Mouse (Mus musculus) heart, postnatal 25 days (tissue): ENCODE measurements around the gene Ahdc1. TPM values are rescaled to one million over a fixed set of nuclear protein-coding genes. Genes with fewer than 3 reads are reported as not detected.
A peak's percentile ranks its signal among the peaks of the same experiment; 100 is the strongest.
"Not testable (repeated sequence)": the region's sequence is repeated elsewhere in the genome, so short reads cannot be mapped to it uniquely, and the experiment has no call there.

Experiments
- DNase-seq: peaks from one replicate; pipeline ENCODE4 v3.0.0; 2022; ENCODE audit warnings: low spot score
- intact Hi-C: fragments of 180-260 bp; cut with DNase I; formaldehyde crosslinking; loops from one replicate; pipeline ENCODE4 v1.15.1; 2025
- total RNA-seq, 2 experiments: library from RNA; stranded (reverse); gene quantifications; 2 replicates each; pipeline ENCODE4 v1.2.3; 2021

Gene Ahdc1
- total RNA-seq, 2 experiments from 2014 or later, result 43.2 to 50.4 TPM

DNA sequence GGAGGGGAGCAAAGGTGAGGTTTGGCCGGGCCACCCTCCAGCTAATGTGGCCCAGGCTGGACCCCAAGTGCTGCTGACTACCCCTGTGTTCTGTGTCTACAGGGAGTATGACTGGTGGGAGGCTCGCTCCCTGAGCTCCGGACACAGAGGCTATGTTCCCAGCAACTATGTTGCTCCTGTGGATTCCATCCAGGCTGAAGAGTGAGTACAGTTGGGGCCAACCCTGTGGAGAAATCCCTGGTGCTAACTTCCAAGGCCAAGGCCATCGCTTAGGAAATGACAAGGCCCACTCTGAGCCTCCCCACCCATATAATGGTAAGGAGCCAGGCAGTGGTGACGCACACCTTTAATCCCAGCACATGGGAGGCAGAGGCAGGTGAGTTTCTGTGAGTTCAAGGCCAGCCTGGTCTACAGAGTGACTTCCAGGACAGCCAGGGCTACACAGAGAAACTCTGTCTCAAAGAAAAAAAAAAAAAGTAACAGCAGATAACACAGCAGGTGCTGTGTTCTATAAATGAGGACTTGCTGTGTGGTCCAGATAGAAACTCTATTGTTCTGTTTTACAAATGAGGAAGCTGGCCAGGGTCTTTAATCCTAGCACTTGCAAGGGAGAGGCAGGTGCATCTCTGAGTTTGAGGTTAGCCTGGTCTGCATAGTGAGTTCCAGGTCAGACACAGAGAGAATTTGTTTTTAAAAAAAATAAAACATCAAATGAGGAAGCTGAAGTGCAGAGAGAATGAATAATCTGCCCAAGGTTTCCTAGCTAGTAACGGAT, 22.3 kb upstream of the Ahdc1 start:
- DNase-seq, result no peak
- intact Hi-C loops, result no loop called here

DNA sequence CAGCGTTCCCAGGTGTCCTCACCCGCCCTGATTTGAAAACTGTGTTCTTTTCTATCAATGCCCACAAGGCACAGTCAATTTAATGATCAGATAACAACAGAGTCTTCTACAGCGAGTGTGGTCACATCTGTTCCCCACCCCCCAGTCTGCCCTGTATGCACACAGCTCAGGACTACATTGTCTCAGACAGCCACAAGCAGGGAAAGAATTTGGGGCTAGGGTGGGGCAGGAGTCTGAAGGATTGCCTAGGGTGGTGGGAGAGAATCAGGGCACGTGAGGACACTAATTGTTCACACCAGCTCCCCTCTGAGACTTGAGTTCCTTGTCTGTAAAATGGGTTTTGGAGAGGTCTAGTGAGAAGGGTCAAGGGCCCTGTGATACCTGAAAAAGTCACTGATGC, 17.5 kb upstream of the Ahdc1 start:
- DNase-seq, result no peak
- intact Hi-C loops, result no loop called here

DNA sequence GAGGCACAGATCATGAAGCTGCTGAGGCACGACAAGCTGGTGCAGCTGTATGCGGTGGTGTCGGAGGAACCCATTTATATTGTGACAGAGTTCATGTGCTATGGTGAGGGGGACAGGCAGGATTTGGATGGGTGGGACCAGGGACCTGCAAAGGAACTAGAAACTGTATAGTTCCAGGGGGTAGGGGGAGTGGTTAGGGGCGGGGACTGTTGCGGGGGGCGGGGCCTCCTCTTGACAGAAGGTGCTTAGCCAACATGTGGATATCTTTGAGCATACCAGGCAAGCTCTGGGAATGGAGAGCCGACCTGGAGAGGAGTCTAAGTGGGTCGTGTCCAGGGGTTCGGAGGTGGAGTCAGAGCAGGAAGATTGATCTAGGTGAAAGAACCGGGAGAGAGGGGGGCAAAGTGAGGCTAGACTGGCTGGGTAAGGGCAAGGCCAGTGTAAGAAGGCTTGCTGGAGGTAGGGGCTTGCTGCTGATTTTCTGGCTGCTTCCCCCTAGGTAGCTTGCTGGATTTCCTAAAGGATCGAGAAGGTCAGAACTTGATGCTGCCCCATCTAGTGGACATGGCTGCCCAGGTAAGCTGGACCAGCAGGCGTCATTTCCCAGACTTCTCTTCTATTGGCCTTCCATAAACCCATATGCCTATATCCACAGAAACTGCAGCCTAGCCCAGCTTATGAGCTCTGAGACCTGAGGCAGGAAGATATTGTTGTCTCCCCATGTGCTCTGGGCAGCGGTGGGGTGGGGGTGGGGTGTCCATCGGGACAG, 13.4 kb upstream of the Ahdc1 start:
- DNase-seq, result no peak
- intact Hi-C loops, result no loop called here

DNA sequence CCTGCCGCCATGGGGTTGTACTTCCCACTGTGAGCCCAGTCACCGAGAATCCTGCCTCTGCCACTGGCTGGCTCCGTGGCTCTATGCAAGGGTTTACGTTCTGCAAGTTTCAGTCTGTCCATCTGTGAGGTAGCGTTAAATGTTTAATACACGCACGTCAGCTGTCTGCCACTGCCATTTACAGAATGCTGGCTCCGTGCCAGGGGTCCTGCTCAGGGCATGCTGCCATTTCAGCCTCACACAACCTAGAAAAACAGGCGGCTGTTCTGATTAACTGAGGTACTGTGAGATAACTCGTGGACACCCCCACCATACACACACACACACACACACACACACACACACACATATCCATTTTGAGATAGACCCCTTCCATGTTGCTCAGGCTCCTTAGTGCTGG, 8.2 kb upstream of the Ahdc1 start:
- DNase-seq, result no peak
- intact Hi-C loops, result loop anchor here (10.0 kb wide), 1 partner anchor 442 kb away; no protein-coding TSS in a partner anchor

DNA sequence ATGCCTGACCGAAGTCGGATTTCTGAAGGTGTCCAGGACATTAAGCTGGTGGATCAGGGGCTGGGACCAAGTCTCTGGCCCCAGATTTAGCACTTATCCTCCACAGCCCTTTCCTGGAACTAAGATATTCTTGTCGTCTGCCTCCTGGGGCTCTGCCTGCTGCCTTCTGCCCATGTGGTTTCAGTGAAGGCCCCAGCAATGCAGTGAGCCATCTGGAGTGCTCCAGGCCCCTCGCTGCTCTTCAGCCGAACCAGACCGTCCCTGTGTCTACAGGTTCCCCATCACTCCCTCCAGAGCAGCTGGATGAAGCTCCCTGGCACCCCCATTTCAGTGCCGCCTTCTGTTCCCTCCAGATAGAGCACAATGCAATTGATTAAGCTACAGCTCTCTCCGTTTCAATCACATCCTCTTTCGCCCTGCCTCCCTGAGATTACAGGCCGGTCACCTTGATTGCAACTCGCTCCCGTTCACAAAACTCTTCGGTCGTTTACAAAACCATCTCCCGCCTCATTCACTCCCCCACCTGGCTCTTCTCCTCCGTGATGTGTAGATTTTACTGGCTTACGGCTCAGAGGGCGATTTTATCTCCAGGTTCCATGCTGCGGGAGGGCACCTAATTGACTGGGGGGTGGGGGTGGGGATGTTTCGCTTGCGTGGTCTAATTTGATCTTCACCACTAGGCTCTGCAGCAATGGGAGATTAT, 7.6 kb upstream of the Ahdc1 start:
- intact Hi-C loops, result loop anchor here (10.0 kb wide), 1 partner anchor 441 kb away; no protein-coding TSS in a partner anchor
- DNase-seq, result no peak

DNA sequence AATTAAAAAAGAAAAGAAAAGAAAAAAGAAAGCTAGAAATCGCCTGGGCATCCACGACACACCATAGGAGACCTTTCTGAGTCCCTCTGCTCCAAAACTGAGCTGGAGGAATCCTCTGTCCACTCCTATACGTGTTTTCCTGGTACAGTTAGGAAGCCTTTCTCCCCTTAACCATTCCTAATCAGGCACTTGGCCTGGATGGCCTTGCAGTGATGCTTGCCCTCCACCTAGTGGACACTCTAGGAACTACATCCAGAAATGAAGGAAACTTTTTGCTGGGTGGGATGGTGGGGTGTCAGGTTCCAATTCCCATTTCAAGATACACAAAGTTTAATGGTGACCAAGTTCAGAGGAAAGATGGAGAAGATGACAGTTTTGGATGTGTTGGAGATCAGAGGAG, 5.8 kb upstream of the Ahdc1 start:
- DNase-seq, result no peak
- intact Hi-C loops, result loop anchor here (1.0 to 10.0 kb wide), 2 partner anchors 60 to 440 kb away; no protein-coding TSS in a partner anchor

DNA sequence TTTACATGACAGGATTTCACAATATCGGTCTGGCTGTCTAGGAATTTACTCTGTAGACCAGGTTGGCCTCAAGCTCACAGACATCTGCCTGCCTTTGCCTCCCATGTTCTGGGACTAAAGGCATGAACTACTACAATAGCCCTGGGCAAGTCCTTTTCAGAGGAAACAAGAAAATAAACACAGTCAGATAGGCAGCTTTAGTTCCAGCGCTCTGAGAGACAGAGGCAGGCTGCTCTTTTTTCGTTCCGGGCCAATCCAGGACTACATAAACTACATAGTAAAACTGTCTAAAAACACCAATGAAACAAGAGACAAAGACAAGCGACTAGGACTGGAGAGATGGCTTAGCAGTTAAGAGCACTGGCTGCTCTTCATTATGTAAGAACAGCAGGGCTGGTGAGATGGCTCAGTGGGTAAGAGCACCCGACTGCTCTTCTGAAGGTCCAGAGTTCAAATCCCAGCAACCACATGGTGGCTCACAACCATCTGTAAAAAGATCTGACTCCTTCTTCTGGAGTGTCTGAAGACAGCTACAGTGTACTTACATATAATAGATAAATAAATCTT, 5.1 kb upstream of the Ahdc1 start:
- DNase-seq, result not testable (repeated sequence)
- intact Hi-C loops, result loop anchor here (1.0 to 10.0 kb wide), 2 partner anchors 61 to 439 kb away; no protein-coding TSS in a partner anchor

DNA sequence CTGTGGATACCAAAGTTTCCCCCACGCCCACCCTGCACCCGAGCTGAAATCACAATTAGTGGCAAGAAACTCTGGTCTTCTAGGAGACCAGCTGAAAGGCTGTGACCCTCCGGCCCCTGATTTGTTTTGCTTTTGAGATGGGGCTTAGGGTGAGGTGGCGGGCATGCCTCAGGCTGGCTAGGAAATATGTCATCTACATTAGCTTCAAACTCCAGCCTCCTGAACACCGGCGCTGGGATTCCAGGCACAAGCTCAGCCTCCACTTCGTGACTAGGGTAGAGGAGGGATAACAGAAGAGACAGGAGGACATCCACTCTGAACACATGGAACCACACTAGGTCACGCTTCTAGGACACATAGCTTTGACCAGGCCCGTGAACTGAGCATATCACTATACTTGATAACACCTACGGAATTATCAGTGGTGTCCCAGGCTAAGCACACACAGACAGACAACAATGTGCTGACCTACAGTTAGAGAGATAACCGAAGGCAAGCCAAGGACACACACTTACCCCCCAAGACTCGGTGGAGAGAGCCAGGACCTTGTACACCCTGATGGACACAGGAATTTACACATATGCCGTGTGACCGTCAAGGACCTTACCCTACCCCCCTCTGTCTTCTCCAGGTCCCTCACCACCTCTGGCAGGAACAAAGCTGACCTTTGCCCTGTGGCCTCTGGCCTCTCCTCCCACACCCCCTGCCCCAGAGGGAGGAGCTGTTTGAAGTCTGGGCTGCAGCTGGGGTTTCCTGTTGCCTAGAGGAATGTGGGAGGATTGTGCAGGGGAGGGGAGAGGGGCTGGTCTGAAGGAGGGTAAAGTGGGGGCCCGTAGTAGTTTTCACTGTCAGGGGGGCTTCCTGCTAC, 3.3 kb upstream of the Ahdc1 start:
- intact Hi-C loops, result loop anchor here (10.0 kb wide), 1 partner anchor 437 kb away; no protein-coding TSS in a partner anchor
- no peak for DNase-seq

DNA sequence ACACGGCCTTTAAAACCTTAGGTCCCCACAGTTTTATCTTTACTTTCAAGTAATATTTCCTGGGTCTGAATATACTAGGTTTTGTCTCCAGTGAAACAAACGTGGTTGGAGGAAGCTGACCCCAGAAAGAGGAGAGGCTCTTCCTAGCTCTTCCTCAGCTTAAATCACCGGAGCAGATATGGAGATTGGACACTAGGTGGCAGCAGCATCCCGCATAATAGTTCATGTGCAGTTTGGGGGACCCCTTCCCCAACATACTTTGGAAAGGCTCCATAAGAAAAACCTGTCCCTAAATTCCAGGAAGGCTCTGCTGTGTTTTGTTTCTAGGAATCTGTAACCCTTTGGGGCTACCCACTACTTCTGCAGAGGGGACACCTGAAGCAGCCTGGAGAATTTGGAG, 1.9 kb upstream of the Ahdc1 start:
- DNase-seq, result no peak
- intact Hi-C loops, result loop anchor here (1.0 to 10.0 kb wide), 2 partner anchors 292 to 436 kb away; no protein-coding TSS in a partner anchor

DNA sequence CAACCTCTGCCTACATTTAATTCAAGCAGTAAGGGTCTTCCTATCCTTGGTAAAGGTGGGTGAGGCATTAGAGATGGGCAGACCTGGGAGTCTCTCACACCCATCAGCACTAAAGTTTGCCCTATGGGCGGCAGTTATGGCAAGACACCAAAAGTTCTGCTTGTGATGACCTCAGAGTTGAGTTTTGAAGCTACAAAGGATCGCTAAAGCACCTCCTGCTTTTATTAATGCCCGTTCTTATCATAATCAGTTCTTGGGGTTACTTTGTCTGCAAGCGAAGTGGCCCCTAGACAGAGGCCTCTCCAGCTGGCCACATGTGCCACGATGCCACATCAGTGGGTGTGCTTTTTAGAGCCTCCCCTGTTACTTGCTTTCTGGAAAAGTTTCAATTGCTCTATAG, 1.4 kb upstream of the Ahdc1 start:
- intact Hi-C loops, result loop anchor here (1.0 to 10.0 kb wide), 5 partner anchors 98 to 435 kb away; partner anchors contain the start of gene Wasf2
- DNase-seq, result no peak

DNA sequence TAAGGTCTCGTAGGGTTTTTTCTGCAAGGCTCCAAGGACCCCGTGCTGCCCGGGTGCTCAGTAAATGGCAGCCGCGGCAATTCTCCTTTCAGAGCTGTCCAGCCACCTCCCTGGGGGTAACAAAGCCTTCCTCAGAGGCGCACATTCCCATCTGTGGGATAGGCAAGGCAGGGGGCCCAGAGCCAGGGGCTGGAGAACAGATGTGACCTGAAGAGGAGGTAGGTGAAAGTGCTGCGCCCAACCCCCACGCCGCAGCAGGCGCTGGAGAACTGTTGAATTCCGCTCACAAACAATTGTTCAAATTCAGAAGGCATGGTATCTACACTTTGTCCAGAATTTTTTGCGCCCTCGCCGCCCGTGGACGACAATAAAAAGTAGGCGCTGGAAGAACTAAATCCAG, 449 bp upstream of the Ahdc1 start:
- intact Hi-C loops, result loop anchor here (2.0 to 5.0 kb wide), 3 partner anchors 97 to 204 kb away; partner anchors contain the start of gene Wasf2
- DNase-seq, result no peak

DNA sequence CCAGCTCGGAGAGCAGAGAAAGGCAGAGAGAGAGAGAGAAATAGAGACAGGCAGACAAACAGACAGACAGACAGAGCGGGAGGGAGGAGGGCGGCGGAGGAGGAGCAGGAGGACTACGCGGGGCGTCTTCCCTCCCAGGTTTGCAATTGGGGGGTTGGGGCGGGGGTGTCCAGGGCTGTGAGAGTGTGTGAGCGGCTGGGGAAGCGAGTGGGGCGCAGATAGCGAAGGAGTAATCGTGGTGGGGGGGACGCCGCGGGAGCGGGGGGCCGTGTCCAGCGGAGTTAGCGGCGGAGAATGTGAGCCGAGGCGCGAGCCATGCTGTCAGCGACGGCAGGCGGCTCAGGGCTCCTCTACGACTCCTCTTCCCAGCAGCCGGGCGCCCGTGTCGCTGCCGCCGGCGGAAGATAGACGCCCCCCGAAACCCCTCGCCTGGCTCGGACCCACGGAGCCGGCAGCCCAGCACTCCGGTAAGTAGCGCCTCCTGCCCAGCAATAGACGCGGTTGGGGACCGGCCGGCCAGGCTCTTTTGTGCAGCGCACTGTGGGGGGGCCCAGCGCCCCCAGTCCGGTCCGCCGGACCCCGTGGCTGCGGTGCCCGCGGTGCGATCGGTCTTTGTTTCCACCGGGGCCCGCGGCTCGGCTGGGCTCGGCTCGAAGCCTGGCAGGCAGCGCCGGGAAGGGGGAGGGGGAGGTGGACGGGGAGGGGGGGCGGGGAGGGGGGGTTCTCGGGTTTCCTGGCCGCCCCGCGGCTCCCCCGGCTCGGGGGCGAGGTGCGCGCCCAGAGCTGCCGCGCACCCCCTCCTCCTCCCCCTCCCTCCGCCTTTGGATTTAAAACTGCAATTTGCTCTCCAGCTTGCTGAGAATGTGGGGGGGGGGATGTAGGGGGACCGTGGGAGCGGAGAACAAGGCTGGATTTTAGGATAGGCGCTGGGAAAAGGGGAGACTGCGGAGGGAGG, 1.0 kb downstream of the Ahdc1 start:
- intact Hi-C loops, result loop anchor here (1.0 to 5.0 kb wide), 4 partner anchors 44 to 203 kb away; partner anchors contain the start of gene Wasf2
- DNase-seq, result peak; percentile 36

DNA sequence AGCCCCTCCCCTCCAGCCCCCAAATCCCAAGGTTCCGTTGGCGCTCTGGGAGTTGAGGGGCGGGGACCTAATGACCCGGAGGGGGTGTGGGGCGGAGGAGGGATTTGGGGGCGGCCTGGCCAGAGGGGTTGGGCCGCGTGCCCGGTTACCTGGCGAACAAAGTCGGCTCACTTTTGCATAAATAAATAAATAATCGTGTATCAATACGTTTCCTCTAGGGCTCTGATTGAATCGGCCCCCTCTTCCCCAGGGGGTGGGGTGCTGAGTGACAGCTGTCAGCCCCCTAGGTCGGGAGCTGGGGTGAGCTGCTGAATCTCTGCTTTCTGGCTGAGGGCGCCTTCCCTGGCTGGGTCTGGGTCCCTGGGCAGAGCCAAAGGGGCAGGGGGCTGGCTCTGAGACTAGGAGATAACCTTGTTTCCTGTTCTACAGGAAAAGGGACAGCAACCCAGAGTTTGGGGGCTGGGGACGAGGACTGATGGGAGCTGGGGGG, 1.8 kb downstream of the Ahdc1 start:
- intact Hi-C loops, result loop anchor here (1.0 to 5.0 kb wide), 4 partner anchors 24 to 119 kb away; partner anchors contain the start of gene Wasf2
- peak; percentile 42 for DNase-seq

DNA sequence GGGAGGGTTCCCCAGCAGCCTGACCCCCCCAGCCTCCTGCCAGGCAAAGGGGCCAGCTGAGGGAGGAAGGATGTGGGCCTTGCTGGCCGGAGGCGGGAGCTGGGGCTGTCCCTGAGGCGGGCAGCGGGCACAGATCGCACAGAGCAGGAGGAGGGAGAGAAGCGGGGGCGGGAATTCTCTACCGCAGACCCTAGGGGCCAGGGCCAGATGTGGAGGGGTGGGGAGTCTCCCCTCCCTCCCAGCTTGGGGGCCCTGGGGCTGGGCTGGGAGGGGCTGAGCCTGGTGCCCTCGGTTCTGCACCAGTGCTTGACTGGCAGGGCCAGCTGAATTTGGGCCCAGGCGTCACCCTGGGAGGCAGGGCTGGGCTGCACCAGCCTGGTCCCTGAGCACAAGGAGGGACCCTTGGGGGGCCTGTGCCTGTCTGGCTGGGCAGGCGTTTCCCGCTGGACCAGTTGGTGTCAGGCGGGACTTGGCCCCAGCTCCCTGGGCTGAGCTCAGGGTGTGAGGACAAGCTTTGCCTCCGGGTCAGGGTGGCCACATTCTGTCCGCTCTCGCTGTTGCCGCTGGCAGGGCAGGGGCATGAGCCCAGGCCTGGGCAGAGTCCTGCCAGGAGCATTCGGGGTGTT, 2.3 kb downstream of the Ahdc1 start:
- DNase-seq, result peak; percentile 63
- intact Hi-C loops, result loop anchor here (1.0 to 5.0 kb wide), 3 partner anchors 24 to 119 kb away; partner anchors contain the start of gene Wasf2

DNA sequence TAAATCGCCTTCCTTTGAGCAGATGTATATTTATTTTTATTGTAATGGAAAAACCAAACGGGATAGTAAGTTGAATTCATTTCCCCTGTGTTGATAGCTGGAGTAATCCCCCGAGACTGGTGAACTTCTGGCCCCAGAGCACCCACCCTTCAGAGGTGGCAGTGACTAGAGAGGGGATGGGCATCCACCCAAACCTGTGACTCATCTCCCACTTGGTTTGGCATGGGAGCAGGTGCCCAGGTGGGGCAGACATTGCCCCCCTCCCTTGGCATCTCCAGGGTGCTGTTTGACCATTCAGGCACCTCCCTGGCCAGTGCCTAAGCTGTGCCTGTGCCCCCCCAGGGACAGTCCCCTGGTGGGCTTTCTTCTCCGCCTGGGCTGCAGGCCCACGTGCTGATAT, 3.0 kb downstream of the Ahdc1 start:
- DNase-seq, result no peak
- intact Hi-C loops, result loop anchor here (5.0 kb wide), 2 partner anchors 93 to 118 kb away; partner anchors contain the start of gene Wasf2

DNA sequence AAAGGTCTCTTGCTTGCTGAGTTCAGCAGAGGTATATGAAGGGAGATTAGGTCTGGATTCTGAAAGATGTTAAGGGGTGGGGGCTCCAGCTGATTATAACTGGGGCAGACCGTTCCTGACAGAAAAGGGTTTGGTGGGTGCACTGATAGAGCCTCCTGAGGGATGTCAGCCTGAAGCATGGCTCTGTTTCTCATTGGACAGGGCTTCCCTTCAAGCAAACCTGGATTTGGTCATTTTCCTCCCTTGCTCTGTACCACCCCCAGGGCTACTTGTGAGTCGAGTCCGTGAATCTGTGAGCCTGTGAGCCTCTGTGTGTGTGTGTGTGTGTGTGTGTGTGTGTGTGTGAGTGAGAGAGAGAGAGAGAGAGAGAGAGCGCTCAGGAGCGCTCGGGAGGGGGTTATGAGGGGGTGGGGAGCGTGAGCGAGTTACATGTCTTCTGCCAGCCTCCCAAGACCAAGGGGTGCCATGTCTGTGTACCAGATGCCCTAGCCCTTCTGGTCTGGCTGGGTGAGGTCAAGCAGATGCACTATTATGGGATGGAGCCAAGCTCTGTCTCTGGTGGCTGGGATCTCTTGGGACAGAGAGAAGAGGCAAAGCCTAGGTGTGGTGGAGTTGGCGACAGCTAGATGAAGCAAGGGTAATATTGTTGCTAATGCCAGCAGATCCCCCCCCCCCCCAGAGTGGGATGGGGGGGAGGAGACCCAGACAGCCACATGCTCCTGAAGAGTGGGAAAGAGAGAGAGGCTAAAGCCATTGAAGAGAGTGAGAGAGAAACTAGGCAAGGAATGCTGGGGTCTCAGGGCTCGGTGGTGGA, 4.0 kb downstream of the Ahdc1 start:
- DNase-seq, result no peak
- intact Hi-C loops, result loop anchor here (5.0 kb wide), 2 partner anchors 92 to 117 kb away; partner anchors contain the start of gene Wasf2
